Mouse (Mus musculus): ENCODE measurements around the gene Il5.

DNA sequence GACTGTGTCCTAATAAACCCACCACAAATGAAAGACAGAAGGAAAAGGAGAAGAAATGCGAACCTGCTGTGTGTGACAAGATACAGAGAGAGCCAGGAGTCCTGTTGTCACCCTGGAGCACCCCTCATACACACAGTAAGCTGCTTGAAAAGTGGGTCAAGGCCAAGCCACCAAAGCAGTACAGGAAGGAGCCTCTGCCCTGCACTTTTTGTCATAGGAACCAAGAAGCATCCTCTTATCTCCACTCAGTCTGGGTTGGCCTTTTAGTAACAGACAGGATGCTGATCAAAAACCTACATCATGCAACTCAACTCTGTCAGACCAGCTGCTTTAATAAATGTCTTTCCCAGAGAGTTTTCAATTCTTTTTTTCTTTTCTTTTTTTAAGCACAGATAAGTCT, 893 bp upstream of the Il5 start:
- TF ChIP-seq ZC3H11A (IDR thresholded peaks at IDR 0.05; ENCODE audit: borderline replicate concordance, low read depth, low read length) (no peak), ZNF384 (IDR thresholded peaks at IDR 0.05; ENCODE audit: low read depth, low read length) (no peak), CHD2 (IDR thresholded peaks at IDR 0.05; ENCODE audit: low read depth, low read length) (no peak), HCFC1 (IDR thresholded peaks at IDR 0.05; ENCODE audit: borderline replicate concordance, insufficient read depth, low read length) (no peak), MAFK (IDR thresholded peaks at IDR 0.05; ENCODE audit: insufficient read depth, low read depth, low read length) (no peak)
